Mouse (Mus musculus) megakaryocyte-erythroid progenitor cell, adult 5-6 weeks (primary cell): ENCODE measurements at regions not wholly inside any gene's neighbourhood (a gene's known extent, or its start where the extent isn't known, plus 50 kb on each side); places are given as distances from the start of the nearest gene placed in this dataset.

Experiments used
- ATAC-seq: replicated peaks from 2 replicates; pipeline ENCODE4 v1.8.0; 2016; ENCODE audit warnings: mild to moderate bottlenecking, inconsistent platforms; ENCODE audit not compliant: severe bottlenecking, poor library complexity, low FRiP score, low TSS enrichment

DNA sequence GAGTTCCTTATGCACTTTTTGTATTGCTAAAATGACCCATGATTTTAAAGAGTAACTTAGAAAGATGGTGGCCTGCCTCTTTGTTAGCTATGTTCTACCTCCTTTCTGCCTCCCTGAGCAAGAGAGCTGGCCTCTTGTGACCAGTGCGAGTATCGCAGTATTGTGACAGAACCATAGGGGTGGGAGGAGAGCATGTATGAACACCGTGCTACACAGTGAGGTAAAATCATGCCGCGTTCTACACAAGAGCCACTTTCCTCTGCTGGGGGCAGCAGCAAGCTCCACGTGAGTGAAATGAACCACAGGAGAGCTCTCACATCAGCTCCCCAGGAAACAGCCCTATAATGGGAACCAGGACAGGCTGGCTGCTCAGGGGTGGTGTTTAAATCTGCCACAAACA is 216.9 kb upstream of the Klf14 start:
- peak; percentile 38 for ATAC-seq

DNA sequence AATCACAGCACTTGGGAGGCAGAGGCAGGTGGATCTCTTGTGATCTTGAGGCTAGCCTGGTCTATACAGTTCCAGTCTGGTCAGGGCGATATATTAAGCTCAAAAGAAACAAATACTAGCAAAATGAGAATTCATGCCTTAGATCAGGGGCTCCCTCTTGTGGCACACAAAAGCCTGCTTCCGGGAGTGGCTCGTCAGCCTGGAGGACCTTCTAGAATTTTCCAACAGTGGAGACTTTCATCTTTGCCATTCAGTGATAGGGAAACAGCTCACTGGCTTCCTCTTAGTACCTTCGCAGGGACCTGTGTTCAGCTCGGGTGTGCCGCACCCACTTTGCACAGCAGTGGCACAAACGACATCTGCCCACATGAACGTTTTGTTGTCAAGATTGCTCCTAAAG is 217.5 kb upstream of the Klf14 start:
- peak; percentile 80 for ATAC-seq

- no peak for ATAC-seq
Observed at GRCm38 (mm10) chr6:31176831-31177230, 218.0 kb upstream of the Klf14 start.

DNA sequence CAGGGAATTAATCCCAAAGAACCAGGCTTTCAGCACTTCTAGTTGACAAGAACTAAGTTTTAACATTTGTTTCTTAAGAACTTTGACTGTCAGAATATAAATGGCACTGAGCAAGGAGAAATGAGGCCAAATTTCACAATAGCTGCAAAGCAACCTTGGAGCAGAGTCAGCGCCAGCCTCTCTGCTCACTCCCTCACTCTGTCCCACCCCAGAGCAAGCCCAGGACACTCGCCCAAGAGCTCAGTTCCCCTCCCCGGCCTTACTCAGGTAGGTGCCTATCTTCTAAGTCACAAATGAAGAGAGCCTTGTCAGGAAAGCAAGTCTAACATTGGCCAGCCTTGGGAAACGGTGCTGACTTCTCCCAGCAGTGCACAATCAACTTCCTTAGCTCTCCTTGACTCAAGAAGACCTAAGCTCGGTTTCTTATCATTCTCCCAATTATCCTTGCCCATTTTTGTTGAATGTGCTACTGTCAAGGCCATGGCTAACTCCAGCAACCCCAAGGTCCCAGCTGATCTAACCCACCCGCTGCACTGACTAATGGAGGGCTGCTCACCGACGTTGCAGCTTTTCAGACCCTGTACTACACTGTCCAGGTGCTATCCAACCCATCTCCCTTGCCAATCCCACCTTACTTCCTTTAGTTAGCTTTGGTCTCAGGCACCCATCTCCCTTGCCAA is 219.5 kb upstream of the Klf14 start:
- no peak for ATAC-seq

- ATAC-seq = no peak
Observed at GRCm38 (mm10) chr6:31182284-31182683, 216.3 kb upstream of the Mkln1 start.

DNA sequence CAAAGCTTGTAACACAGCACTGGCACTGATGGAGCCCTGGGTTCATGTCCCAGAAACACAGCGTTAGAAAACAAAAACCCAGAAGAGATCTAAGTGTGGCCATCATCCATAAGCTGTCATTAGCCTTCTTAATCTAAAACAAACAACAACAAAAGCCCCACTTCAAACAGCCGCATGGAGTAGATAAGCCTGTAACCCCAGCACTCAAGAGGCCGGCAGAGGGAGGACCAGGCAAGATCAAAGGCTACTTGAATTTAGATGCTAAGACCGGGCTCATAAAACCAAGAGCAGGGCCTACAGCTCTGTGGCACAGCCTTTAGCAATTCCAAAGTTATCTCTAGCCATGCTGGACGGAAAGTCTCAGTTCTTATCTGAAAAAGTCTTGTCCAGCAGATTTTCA is 215.4 kb upstream of the Mkln1 start:
- peak; percentile 90 for ATAC-seq

DNA sequence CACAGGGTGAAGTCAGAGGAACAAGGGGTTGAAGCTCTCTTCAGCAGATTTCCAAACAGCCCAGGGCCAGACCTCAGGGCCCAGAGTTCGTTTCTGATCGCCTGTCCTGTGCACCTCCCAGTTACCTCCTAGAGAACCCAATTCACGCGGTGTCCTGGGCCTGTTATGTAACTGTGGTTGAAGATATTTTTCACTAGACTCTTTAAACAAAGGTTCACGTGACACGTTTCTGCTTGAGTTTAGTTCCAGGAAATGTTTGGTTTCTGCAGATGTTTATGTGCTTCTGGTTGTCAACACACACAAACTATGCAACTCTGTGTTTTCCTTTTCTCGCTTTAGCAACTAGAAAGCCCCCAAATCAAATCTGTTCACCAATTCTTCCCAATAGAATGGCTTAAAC is 214.0 kb upstream of the Mkln1 start:
- ATAC-seq = no peak

DNA sequence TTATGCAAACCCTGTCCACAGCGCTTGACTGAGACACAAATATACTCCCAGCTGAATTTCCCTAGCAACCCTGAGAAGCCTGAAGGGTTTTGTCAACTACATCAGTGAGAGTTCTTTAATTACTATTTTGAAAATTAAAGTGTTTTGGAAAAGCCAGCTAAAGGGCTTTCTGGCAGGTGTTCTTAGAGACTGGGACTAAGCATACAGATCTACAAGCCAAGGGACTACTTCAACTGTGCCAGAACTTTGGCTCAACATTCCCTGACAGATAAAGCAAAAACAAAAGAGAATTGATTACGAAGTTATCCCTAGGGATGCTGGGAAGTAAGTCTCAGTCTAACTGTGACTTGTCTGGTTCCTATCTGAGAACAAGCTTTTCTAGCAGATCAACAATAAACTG is 213.4 kb upstream of the Mkln1 start:
- ATAC-seq = no peak

GRCm38 (mm10) chr6:31188066-31188465 is 210.5 kb upstream of the Mkln1 start:
- no peak for ATAC-seq

DNA sequence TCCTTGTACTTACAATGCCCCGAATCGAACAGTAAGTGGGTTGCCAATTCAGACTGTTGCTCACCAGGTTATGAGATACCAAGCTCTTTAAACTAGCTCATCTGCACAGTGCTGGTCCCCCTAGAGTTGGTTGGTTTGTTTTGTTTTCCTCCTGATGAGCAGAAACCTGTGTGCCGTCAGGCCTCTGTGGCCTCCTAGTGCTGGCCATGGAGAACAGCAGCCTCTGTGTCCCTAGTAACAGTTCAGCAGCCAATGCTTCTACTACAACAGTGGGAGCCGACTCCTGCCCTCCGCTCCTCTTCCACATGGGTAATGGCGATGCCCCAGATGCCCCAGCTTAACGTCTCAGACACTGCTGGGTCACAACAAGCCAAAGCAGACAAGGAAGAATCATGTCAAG is 209.5 kb upstream of the Mkln1 start:
- peak; percentile 92 for ATAC-seq

DNA sequence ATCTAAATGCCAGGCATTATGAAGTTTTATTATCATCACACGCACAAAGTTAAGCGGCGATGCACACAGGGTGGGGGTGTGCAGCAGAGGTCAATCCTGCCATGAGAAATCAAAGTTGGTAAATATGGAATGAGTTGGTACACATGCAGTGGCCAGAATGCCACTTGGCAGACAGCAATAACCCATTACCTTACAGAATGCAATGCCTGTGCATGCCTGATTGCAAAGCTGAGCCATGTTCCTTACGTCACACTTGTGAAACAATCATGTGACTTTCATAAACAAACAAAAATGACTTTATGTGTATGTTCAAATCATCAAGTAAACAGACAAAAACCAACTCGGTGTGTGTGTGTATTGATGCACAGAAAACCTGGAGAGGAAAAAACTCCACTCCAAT is 208.5 kb upstream of the Mkln1 start:
- no peak for ATAC-seq

GRCm38 (mm10) chr6:31190628-31191373 is 207.7 kb upstream of the Mkln1 start:
- peak; percentile 58; the same call in 1 of the 2 replicates for ATAC-seq

DNA sequence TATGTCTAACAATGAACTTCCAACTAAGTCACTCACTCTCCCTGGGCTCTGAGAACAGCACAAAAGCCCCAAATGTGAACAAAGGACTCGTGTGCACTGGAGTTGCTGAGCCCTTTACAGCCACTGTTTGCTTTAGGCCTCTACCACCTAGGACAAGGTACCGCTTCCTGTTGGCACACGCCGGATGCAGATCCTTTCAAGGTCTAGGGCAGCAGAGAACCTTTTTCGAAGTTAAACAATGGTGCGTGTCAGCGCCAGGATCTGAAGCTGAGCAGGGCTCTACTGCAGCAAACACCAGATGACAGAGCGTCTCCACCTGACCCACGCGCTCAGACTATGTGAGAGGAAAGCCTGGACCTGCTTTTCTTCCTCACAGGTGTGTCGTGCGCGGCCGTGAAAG is 207.0 kb upstream of the Mkln1 start:
- no peak for ATAC-seq

DNA sequence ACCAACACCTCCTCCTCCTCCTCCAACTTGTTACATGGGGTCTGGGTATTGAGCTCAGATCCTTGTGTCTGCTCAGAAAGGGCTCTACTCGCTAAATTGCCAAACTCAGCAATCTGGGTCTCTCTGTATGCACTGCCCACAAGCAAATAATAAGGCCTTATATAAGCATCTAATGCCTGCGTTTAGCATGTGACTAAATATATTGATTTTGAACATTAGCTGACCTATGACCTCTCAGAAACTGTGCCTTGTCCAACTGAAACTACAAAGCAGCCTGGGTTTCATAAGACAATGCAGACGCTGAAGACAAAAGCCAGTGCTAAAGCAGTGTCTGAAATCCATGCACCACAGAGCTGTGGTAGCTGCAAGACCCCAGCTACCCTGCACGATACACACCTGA is 206.3 kb upstream of the Mkln1 start:
- ATAC-seq = no peak

- no peak for ATAC-seq
Observed at GRCm38 (mm10) chr6:31193202-31193601, 205.3 kb upstream of the Mkln1 start.

- ATAC-seq = 0 out of 2 replicates have a peak, but pooled peaks have one; percentile 15
Observed at GRCm38 (mm10) chr6:31197631-31198338, 200.8 kb upstream of the Mkln1 start.

DNA sequence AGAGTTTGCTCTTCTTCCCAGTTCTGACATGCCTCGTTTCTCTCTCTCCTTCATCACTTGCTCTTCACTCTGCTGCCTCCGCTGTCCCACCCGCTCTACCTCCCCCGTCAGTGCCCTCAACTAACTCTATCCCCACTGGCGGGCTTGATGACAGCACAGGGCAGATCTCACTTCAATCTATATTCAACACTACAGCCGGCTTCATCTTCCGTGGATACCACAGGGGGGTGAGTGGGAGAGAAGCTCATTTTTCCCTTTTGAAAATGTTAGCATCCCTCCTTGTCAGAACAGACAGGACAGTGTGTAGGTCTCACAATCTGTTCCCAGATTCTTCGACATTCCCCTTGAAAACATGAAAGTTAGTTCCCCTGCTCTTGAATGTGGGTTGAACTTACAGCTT is 200.2 kb upstream of the Mkln1 start:
- no peak for ATAC-seq

- ATAC-seq = no peak
Observed at GRCm38 (mm10) chr6:31200705-31201104, 197.8 kb upstream of the Mkln1 start.

- no peak for ATAC-seq
Observed at GRCm38 (mm10) chr6:31201375-31201972, 197.1 kb upstream of the Mkln1 start.

GRCm38 (mm10) chr6:31202594-31202993 is 195.9 kb upstream of the Mkln1 start:
- ATAC-seq = no peak
